Mouse (Mus musculus) effector memory CD4-positive, alpha-beta T cell, adult 7 months (primary cell): Measurements from ENCODE around the gene Kcnj11. TPM values are rescaled to one million over a fixed set of nuclear protein-coding genes. Genes with fewer than 3 reads are reported as not detected.

Experiments
- polyA plus RNA-seq: library from polyadenylated mRNA; unstranded; fragments of 100-300 nt; shearing (Covaris generic); gene quantifications from one replicate; pipeline ENCODE4 v1.2.1, GENCODE M21; 2017

Kcnj11 gene
- polyA plus RNA-seq, result 0.16 TPM

DNA sequence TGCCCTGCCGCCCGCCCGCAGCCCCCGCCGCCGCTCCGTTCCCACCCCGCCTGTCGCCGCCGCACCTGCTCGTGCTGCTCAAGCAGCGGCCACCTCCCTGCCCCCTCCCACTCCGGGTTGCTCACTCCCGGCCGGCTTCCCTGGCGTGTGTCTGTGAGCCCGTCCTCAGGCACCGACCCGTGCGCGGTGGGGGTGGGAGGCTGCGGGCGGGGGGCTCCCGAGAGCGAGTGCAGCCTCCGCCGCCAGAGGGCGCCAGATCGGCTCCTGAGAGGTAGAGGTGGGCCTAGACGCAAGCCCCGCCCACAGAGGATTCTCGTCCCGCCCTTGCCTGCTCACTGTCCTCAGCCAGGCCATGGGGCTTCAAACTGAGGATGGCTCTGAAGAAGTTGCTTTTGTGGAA, at the start of gene Kcnj11:
Kcnj11 (minus strand) TSS at position 202 of the 400 bp plus-strand sequence.

Other genes starting within 250 kb of the Kcnj11 start
- gene Kdelr1, start 228.0 kb downstream of the Kcnj11 start, polyA plus RNA-seq, result 55.4 TPM
- gene Grin2d, start 222.4 kb downstream of the Kcnj11 start, polyA plus RNA-seq, result 0.84 TPM
- not detected for gene Syngr4, start 204.1 kb downstream of the Kcnj11 start, polyA plus RNA-seq
- gene Tmem143, start 203.8 kb downstream of the Kcnj11 start, polyA plus RNA-seq, result 3.7 TPM
- gene Emp3, start 179.4 kb downstream of the Kcnj11 start, polyA plus RNA-seq, result 436 TPM
- 1.2 TPM for gene Ccdc114, start 176.7 kb downstream of the Kcnj11 start, polyA plus RNA-seq
- 0.10 TPM for gene Abcc6, start 70.5 kb downstream of the Kcnj11 start, polyA plus RNA-seq
- 24.0 TPM for gene Nomo1, start 67.1 kb downstream of the Kcnj11 start, polyA plus RNA-seq
- gene Abcc8, start 79.3 kb upstream of the Kcnj11 start, polyA plus RNA-seq, result 0.54 TPM
- not detected for gene Ush1c, start 137.7 kb upstream of the Kcnj11 start, polyA plus RNA-seq
- not detected for gene Otog, start 140.2 kb upstream of the Kcnj11 start, polyA plus RNA-seq